14 mouse cellular contexts compared by ENCODE assay signal in the genomic region with DNA sequence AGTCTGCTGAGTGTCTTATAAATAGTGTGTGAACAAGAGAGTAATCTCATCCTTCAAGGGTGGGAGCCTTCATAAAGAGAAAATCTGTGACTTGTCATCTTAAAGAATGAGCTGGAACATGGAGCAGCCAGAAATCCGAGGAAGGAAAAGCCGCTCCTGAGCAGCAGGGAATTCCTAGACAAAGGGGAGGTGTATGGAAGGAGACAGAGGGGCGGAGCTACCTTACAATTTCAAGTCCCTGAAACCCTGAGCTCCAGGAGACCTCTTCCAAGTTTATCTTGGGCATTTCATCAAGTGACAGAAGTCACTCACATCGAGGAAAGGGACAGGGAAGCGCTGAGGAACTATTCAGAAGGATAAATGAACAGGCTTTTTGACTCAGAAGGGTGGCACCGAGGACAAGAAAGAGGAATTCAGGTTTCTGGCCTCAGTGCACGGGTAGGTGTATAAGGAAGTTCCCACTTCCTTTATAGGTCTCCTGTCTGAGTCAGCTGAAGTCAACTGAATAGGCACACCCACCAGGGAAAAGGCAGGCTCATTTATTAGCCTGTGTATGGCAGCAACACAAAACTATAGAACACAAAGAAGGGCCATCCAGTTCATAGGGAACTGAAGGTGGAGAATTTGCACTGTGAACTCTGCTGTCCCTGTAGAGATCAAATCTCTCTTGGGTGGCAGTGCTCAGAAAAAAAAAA. TPM values are rescaled to one million over a fixed set of nuclear protein-coding genes. Genes with fewer than 3 reads are reported as not detected.
DNase-seq lines count a peak whose midpoint lies in the region; ATAC-seq and TF ChIP-seq lines count a peak whose summit lies in the region.
"Had no signal": no experiment of that assay in that cellular context is flagged by ENCODE, and none has a peak within 500 bp of the region (broad histone marks: within the 10 kb centered on the region; RNA-seq: fewer than 3 reads in every experiment).

No protein-coding gene starts in this region.

- DNase-seq in heart, postnatal 0 days (ENCODE audit: low spot score), result no peak
- DNase-seq in heart, postnatal 25 days (ENCODE audit: low spot score), result no peak
- peak; percentile 50 for DNase-seq in A20 (ENCODE audit: low read depth, low spot score)
- no peak for DNase-seq in spleen, postnatal 10 days (ENCODE audit: low spot score in 2 of 2)
- DNase-seq in adrenal gland, postnatal 14 days, result no peak
- no peak for DNase-seq in layer of hippocampus, postnatal 25 days (ENCODE audit: extremely low spot score in 1 of 2, low spot score in 1 of 2)
- DNase-seq: cerebellum, adult 8-10 months; gastrocnemius, postnatal 14 days; kidney, adult 18-20 months; lung, postnatal 4 days had no signal

- no peak overlapping the region for H3K4me3 ChIP-seq in heart, postnatal 0 days (ENCODE audit: low read depth, low read length)
- H3K4me3 ChIP-seq in brown adipose tissue, adult 24 weeks (ENCODE audit: insufficient read depth, low read depth, low read length), result no peak overlapping the region
- H3K4me3 ChIP-seq: embryonic facial prominence, embryonic 10.5 days; forebrain, embryonic 10.5 days had no signal

- no peaks in the 10 kb centered on the region for H3K9me3 ChIP-seq in heart, postnatal 0 days (replicated peaks; ENCODE audit: control insufficient read depth, low read length)
- H3K9me3 ChIP-seq: embryonic facial prominence, embryonic 10.5 days; forebrain, embryonic 10.5 days had no signal

- WGBS in heart, postnatal 0 days, result 37% methylated on average over 7 of the region's 7 CpGs

- TF ChIP-seq EP300 in heart, postnatal 0 days (IDR thresholded peaks at IDR 0.05; ENCODE audit: low read depth), result no peak

- peaks cover 7% of the 10 kb centered on the region; the same call in 1 of the 2 replicates for H3K4me1 ChIP-seq in heart, postnatal 0 days (ENCODE audit: control insufficient read depth, insufficient read depth)
- H3K4me1 ChIP-seq in brown adipose tissue, adult 24 weeks (ENCODE audit: control insufficient read depth, insufficient read depth, insufficient read length, low read length), result peaks cover 2% of the 10 kb centered on the region; the same call in 1 of the 2 replicates

- no peak overlapping the region for H3K4me2 ChIP-seq in heart, postnatal 0 days (ENCODE audit: low read depth, low read length)

- H3K27me3 ChIP-seq in heart, postnatal 0 days (ENCODE audit: control insufficient read depth, insufficient read depth, low read length), result no peaks in the 10 kb centered on the region

- H3K36me3 ChIP-seq in heart, postnatal 0 days (replicated peaks; ENCODE audit: control insufficient read depth, insufficient read depth, low read length), result no peaks in the 10 kb centered on the region
- H3K36me3 ChIP-seq: embryonic facial prominence, embryonic 10.5 days; forebrain, embryonic 10.5 days had no signal

- intact Hi-C loops in heart, postnatal 25 days (cut with DNase I), result loop anchor here (5.0 kb wide), 1 partner anchor 40 kb away; no protein-coding TSS in a partner anchor

- TF ChIP-seq CTCF in heart, postnatal 0 days (IDR thresholded peaks at IDR 0.05; ENCODE audit: low read depth), result no peak

- no peak overlapping the region for H3K9ac ChIP-seq in heart, postnatal 0 days (replicated peaks; ENCODE audit: low read depth, low read length)

- ATAC-seq in heart, postnatal 0 days (ENCODE audit: insufficient read depth, low read depth), result no peak
- peak; percentile 40; the same call in 1 of the 2 replicates for ATAC-seq in monocyte, adult 5-6 weeks (replicated peaks; ENCODE audit: insufficient number of reproducible peaks, low FRiP score, low TSS enrichment, poor library complexity, severe bottlenecking)

- H3K27ac ChIP-seq in heart, postnatal 0 days (ENCODE audit: low read depth), result 0 out of 2 replicates have a peak overlapping the region, but pooled peaks have one; percentile 20
- 0 out of 2 replicates have a peak overlapping the region, but pooled peaks have one; percentile 26 for H3K27ac ChIP-seq in brown adipose tissue, adult 24 weeks (replicated peaks; ENCODE audit: low read depth, low read length)
- H3K27ac ChIP-seq: embryonic facial prominence, embryonic 10.5 days; forebrain, embryonic 10.5 days had no signal

RNA-seq across cellular contexts. Expression of gene Fgd6, which starts 46.4 kb away (rescaled TPM):
- total RNA-seq in heart, postnatal 0 days (2014; rRNA removed; ENCODE audit: low replicate concordance), result 2.7 and 3.6 TPM in 2 replicates
- 1.3 and 1.4 TPM in 2 replicates for polyA plus RNA-seq in heart, postnatal 0 days (2015; fragmentation: Nextera tagmentation; extraction: Ambion mirVana)
- total RNA-seq in heart, postnatal 25 days (2021), result 1 to 10 TPM; 5.6 to 6.3 TPM
- 0.92 and 1.5 TPM in 2 replicates for polyA plus RNA-seq in brown adipose tissue, adult 24 weeks (2012; ENCODE audit: insufficient read depth, insufficient read length, missing spikeins)
- 1.5 to 3.0 TPM (median 2.9 TPM) in 3 replicates for total RNA-seq in monocyte, adult 5-6 weeks (2017)
- total RNA-seq in adrenal gland, postnatal 14 days (2021), result 8.2 and 9.2 TPM in 2 replicates
- total RNA-seq in layer of hippocampus, postnatal 25 days (2021), result 1 to 10 TPM; 9.1 to 9.4 TPM

RNA-seq across cellular contexts. Expression of gene Vezt, which starts 46.6 kb away (rescaled TPM):
- 20.8 and 23.8 TPM in 2 replicates for total RNA-seq in heart, postnatal 0 days (2014; rRNA removed; ENCODE audit: low replicate concordance)
- 21.9 and 25.8 TPM in 2 replicates for polyA plus RNA-seq in heart, postnatal 0 days (2015; fragmentation: Nextera tagmentation; extraction: Ambion mirVana)
- total RNA-seq in heart, postnatal 25 days (2021), result 10 to 100 TPM; 38.1 to 40.4 TPM
- polyA plus RNA-seq in brown adipose tissue, adult 24 weeks (2012; ENCODE audit: insufficient read depth, insufficient read length, missing spikeins), result 8.2 and 11.4 TPM in 2 replicates
- 3.3 to 7.3 TPM (median 3.7 TPM) in 3 replicates for total RNA-seq in monocyte, adult 5-6 weeks (2017)
- total RNA-seq in adrenal gland, postnatal 14 days (2021), result 19.2 and 20.1 TPM in 2 replicates
- total RNA-seq in layer of hippocampus, postnatal 25 days (2021), result 10 to 100 TPM; 64.1 to 70.2 TPM
